Mouse (Mus musculus): Measurements from ENCODE around the gene Taf6l. TPM values are rescaled to one million over a fixed set of nuclear protein-coding genes. Genes with fewer than 3 reads are reported as not detected.

Gene Taf6l
- total RNA-seq, 2 experiments from 2014 or later = 5.2 to 6.7 TPM

GRCm38 (mm10) chr19:8817001-8817400 is 30.8 kb upstream of the Taf6l start:
- intact Hi-C loops (cut with DNase I) = no loop called here
- no peak for DNase-seq
- no peak overlapping the region for H3K4me3 ChIP-seq

GRCm38 (mm10) chr19:8815812-8816211 is 29.6 kb upstream of the Taf6l start:
- intact Hi-C loops (cut with DNase I) = no loop called here
- DNase-seq = no peak
- Histone ChIP-seq H3K4me3 (no peak overlapping the region), H3K27ac (no peak overlapping the region)
- TF ChIP-seq CTCF (IDR thresholded peaks at IDR 0.05) = no peak

More at GRCm38 (mm10) chr19:8817001-8817400, 30.8 kb upstream of the Taf6l start:
- H3K27ac ChIP-seq = no peak overlapping the region
- TF ChIP-seq CTCF (IDR thresholded peaks at IDR 0.05) = no peak

DNA sequence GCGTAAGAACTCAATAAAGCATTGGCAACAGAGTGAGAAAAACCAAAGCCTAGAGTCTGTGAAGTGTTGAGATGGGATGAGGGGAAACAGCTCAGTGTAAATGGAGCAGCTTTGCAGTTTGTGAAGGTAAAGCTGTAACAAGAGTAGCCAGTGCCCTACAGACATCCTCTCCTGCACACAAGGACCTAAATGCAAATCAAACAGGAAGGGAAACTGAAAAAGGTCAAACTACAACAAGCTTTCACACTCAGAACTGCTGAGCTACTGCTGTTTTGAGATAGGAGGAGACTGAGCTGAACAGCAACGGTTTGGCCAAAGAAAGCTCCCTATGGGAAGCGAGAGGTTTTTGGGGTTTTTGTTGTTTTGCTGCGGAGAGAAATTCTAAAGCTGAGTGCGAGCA is 20.6 kb upstream of the Taf6l start:
- intact Hi-C loops (cut with DNase I) = no loop called here
- DNase-seq = no peak
- no peak for TF ChIP-seq CTCF (IDR thresholded peaks at IDR 0.05)
- H3K27ac ChIP-seq = no peak overlapping the region
- no peak overlapping the region for H3K4me3 ChIP-seq

- no peak overlapping the region for H3K4me3 ChIP-seq
- H3K27ac ChIP-seq = no peak overlapping the region
- intact Hi-C loops (cut with DNase I) = loop anchor here (2.0 kb wide), 1 partner anchor 15 kb away; the partner anchor contains the start of gene Ttc9c
- no peak for TF ChIP-seq CTCF (IDR thresholded peaks at IDR 0.05)
- DNase-seq = no peak
These were observed 17.9 kb upstream of the Taf6l start for GRCm38 (mm10) chr19:8803879-8804660.

DNA sequence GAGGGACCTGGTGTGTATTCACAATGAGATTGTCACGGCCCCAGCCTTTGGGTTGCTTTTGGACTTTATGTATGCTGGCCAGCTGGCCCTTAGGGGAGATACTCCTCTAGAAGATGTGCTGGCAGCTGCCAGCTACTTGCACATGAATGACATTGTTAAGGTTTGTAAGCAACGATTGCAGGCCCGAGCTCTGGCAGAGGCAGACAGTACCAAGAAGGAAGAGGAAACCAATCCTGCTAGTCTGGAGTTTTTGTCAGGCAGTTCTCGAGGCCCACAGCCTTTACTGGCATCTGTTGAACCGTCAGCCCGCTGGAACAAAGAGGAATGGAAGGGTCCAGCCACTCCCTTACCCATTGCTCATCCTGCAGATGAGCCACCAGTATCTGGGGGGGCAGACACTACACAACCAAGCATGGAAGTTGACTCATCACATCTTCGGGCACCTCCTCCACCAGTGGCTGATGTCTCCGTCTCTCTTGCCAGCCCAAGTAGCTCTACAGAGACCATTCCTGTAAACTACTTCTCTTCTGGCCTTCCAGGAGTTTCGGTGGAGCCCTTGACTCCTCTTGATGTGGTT is 17.1 kb upstream of the Taf6l start:
- intact Hi-C loops (cut with DNase I) = loop anchor here (2.0 kb wide), 1 partner anchor 16 kb away; the partner anchor contains the start of gene Ttc9c
- DNase-seq = no peak
- H3K4me3 ChIP-seq = peak overlapping the region; percentile 86
- H3K27ac ChIP-seq = peak overlapping the region; percentile 93
- TF ChIP-seq CTCF (IDR thresholded peaks at IDR 0.05) = no peak

GRCm38 (mm10) chr19:8802130-8802821 is 16.1 kb upstream of the Taf6l start, which contains the start of gene Zbtb3:
Gene Zbtb3, plus strand, starts transcription at chr19:8802555.
- Histone ChIP-seq H3K27ac (peak within 1 kb of the TSS; percentile 93), H3K4me3 (peak within 1 kb of the TSS; percentile 86)
- no peak for TF ChIP-seq CTCF (IDR thresholded peaks at IDR 0.05)
- intact Hi-C loops (cut with DNase I) = loop anchor here (2.0 kb wide), 1 partner anchor 17 kb away; the partner anchor contains the start of gene Ttc9c
- DNase-seq = peak; percentile 95

- no peak for TF ChIP-seq CTCF (IDR thresholded peaks at IDR 0.05)
- peak overlapping the region; percentile 87 for H3K27ac ChIP-seq
- no peak for DNase-seq
- peak overlapping the region; percentile 94 for H3K4me3 ChIP-seq
- intact Hi-C loops (cut with DNase I) = no loop called here
These were observed 12.7 kb upstream of the Taf6l start for GRCm38 (mm10) chr19:8798947-8799315.

GRCm38 (mm10) chr19:8798264-8798946 is 12.2 kb upstream of the Taf6l start, which contains the start of gene Polr2g:
Gene Polr2g, minus strand, starts transcription at chr19:8798577.
- peak within 1 kb of the TSS; percentile 94 for H3K4me3 ChIP-seq
- H3K27ac ChIP-seq = peak within 1 kb of the TSS; percentile 87
- no peak for TF ChIP-seq CTCF (IDR thresholded peaks at IDR 0.05)
- peak; percentile 92 for DNase-seq
- intact Hi-C loops (cut with DNase I) = no loop called here

GRCm38 (mm10) chr19:8790171-8790570 is 4.0 kb upstream of the Taf6l start:
- Histone ChIP-seq H3K4me3 (no peak overlapping the region), H3K27ac (no peak overlapping the region)
- DNase-seq = no peak
- TF ChIP-seq CTCF (IDR thresholded peaks at IDR 0.05) = no peak
- intact Hi-C loops (cut with DNase I) = no loop called here

DNA sequence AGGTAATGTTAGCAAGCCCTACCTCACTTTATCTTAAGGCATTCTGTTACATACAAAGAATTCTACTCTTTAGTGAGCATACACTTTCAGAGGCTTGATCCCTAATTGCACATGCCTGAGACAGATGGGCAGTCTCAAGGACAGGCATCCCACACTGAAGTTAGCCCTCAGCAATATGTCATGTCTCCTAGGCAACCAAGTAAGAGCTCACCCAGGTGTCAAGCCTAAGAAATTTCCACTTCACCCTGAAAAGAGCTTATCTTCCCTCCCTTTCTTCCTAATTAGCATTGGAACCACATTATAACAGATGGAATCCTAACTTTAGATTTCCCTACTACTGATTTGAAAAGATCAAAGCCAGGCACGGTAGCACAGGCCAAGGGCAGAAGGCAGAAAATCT is 3.0 kb upstream of the Taf6l start:
- no peak for DNase-seq
- no peak overlapping the region for H3K27ac ChIP-seq
- intact Hi-C loops (cut with DNase I) = no loop called here
- no peak overlapping the region for H3K4me3 ChIP-seq
- TF ChIP-seq CTCF (IDR thresholded peaks at IDR 0.05) = no peak

DNA sequence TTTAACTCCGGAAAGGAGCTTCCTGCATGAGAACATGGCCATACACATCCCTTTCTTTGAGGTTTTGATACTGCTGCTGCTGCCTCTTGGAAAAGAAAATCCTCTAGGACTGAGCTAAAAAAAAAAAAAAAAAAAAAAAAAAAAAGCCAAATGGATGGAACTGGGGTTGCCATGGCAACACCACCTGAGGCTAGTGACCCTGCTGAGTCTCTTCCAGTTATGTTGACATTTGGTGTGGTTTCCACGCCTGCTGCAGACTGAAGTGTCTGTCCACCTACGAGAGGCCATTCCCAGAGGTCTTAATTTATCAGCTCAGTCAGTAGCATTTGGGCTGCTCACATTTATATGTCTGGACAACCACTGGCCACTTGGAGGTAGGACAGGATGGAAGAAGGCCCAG is 2.3 kb upstream of the Taf6l start:
- intact Hi-C loops (cut with DNase I) = no loop called here
- no peak for DNase-seq
- H3K4me3 ChIP-seq = no peak overlapping the region
- H3K27ac ChIP-seq = no peak overlapping the region
- TF ChIP-seq CTCF (IDR thresholded peaks at IDR 0.05) = no peak

GRCm38 (mm10) chr19:8774951-8775421 is 11.2 kb downstream of the Taf6l start:
- intact Hi-C loops (cut with DNase I) = no loop called here
- peak overlapping the region; percentile 83 for H3K4me3 ChIP-seq
- peak overlapping the region; percentile 97 for H3K27ac ChIP-seq
- no peak for TF ChIP-seq CTCF (IDR thresholded peaks at IDR 0.05)
- DNase-seq = no peak
